Mouse (Mus musculus): ENCODE data around the gene H2-M10.1. TPM values are rescaled to one million over a fixed set of nuclear protein-coding genes. Genes with fewer than 3 reads are reported as not detected.

H2-M10.1 gene
- polyA plus RNA-seq, 1 experiment from 2014 or later = not detected

Other genes with a start within 250 kb of the H2-M10.1 start
- not detected in 2 replicates for gene Gm19684, start 204.5 kb downstream of the H2-M10.1 start, polyA plus RNA-seq (2014; fragmentation: Nextera tagmentation; extraction: Ambion mirVana)
- gene Gm7030, start 196.7 kb downstream of the H2-M10.1 start, polyA plus RNA-seq (2014; fragmentation: Nextera tagmentation; extraction: Ambion mirVana) = not detected in 2 replicates
- not detected in 2 replicates for gene Gm8909, start 157.6 kb downstream of the H2-M10.1 start, polyA plus RNA-seq (2014; fragmentation: Nextera tagmentation; extraction: Ambion mirVana)
- not detected in 2 replicates for gene H2-T3, start 135.9 kb downstream of the H2-M10.1 start, polyA plus RNA-seq (2014; fragmentation: Nextera tagmentation; extraction: Ambion mirVana)
- 80.9 and 85.7 TPM in 2 replicates for gene Rpp21, start 68.1 kb downstream of the H2-M10.1 start, polyA plus RNA-seq (2014; fragmentation: Nextera tagmentation; extraction: Ambion mirVana)
- gene Trim39, start 53.9 kb downstream of the H2-M10.1 start, polyA plus RNA-seq (2014; fragmentation: Nextera tagmentation; extraction: Ambion mirVana) = 17.9 and 22.2 TPM in 2 replicates
- 0.13 and 0.17 TPM in 2 replicates for gene H2-M10.2, start 39.7 kb downstream of the H2-M10.1 start, polyA plus RNA-seq (2014; fragmentation: Nextera tagmentation; extraction: Ambion mirVana)
- not detected in 2 replicates for gene H2-M10.3, start 42.3 kb upstream of the H2-M10.1 start, polyA plus RNA-seq (2014; fragmentation: Nextera tagmentation; extraction: Ambion mirVana)
- not detected in 2 replicates for gene H2-M10.4, start 136.2 kb upstream of the H2-M10.1 start, polyA plus RNA-seq (2014; fragmentation: Nextera tagmentation; extraction: Ambion mirVana)
- gene H2-M11, start 220.9 kb upstream of the H2-M10.1 start, polyA plus RNA-seq (2014; fragmentation: Nextera tagmentation; extraction: Ambion mirVana) = not detected in 2 replicates